Mouse (Mus musculus) heart, adult 2 months (tissue): Measurements from ENCODE around the gene Zcchc24.

Source experiments
- CTCF ChIP-seq: fragments of 200-600 bp; IDR thresholded peaks from 2 replicates; pipeline ENCODE4 v1.8.1; 2022; ENCODE audit warnings: antibody characterized with exemption, mild to moderate bottlenecking, moderate library complexity
- POLR2A ChIP-seq: fragments of 200-500 bp; IDR thresholded peaks from 2 replicates; pipeline ENCODE4 v1.6.1; 2011; ENCODE audit warnings: mild to moderate bottlenecking, low read depth, low read length, control low read depth; ENCODE audit not compliant: insufficient read depth

- TF ChIP-seq CTCF (no peak), POLR2A (no peak)
Observed at GRCm38 (mm10) chr14:25746371-25746770, 22.5 kb downstream of the Zcchc24 start.
